Mouse (Mus musculus): ENCODE results near the gene Pcp4.

The Pcp4 gene

GRCm38 (mm10) chr16:96567428-96567827, 100.0 kb downstream of the Pcp4 start:
- DNase-seq (ENCODE audit: low spot score in 2 of 2), result no peak

All from heart, adult 9 months (tissue).